Mouse (Mus musculus) hindbrain, embryonic 11.5 days (tissue): ENCODE measurements around the gene Cwf19l1. TPM values are rescaled to one million over a fixed set of nuclear protein-coding genes. Genes with fewer than 3 reads are reported as not detected.
A peak's percentile ranks its signal among the peaks of the same experiment; 100 is the strongest.

ENCODE experiments used
- ATAC-seq: fragments of 200-750 bp; cut with Nextera tagmentation; 2 replicates; pipeline ENCODE4 v1.8.0; 2017; ENCODE audit warnings: mild to moderate bottlenecking, moderate TSS enrichment, moderate library complexity; ENCODE audit not compliant: low FRiP score
- DNase-seq: peaks from one replicate; pipeline ENCODE4 v3.0.0-alpha.2; 2015; ENCODE audit warnings: low spot score
- H3K27ac ChIP-seq: fragments of 300-500 bp; sonication (generic); 2 replicates; pipeline ENCODE4 v1.5.1; 2014; ENCODE audit warnings: mild to moderate bottlenecking, low read depth, low read length
- H3K27me3 ChIP-seq: fragments of 300-500 bp; sonication (generic); 2 replicates; pipeline ENCODE4 v1.6.1; 2014; ENCODE audit warnings: mild to moderate bottlenecking, low read length, moderate library complexity, mixed read lengths; ENCODE audit not compliant: control insufficient read depth, insufficient read depth
- H3K36me3 ChIP-seq: fragments of 300-500 bp; sonication (generic); 2 replicates; pipeline ENCODE4 v1.6.1; 2014; ENCODE audit warnings: mild to moderate bottlenecking, low read length, moderate library complexity, mixed read lengths; ENCODE audit not compliant: control insufficient read depth, insufficient read depth
- H3K4me1 ChIP-seq: fragments of 300-500 bp; sonication (generic); replicated peaks from 2 replicates; pipeline ENCODE4 v1.6.1; 2014; ENCODE audit warnings: low read length, mixed read lengths; ENCODE audit not compliant: control insufficient read depth, insufficient read depth
- H3K4me2 ChIP-seq: fragments of 300-500 bp; sonication (generic); replicated peaks from 2 replicates; pipeline ENCODE4 v1.6.1; 2014; ENCODE audit warnings: mild to moderate bottlenecking, low read depth, low read length
- H3K4me3 ChIP-seq: fragments of 300-500 bp; sonication (generic); 2 replicates; pipeline ENCODE4 v1.5.1; 2014; ENCODE audit warnings: low read depth, low read length
- H3K9ac ChIP-seq: fragments of 300-500 bp; sonication (generic); 2 replicates; pipeline ENCODE4 v1.6.1; 2014; ENCODE audit warnings: low read depth, low read length
- H3K9me3 ChIP-seq: fragments of 300-500 bp; sonication (generic); 2 replicates; pipeline ENCODE4 v1.6.1; 2016; ENCODE audit warnings: low read length; ENCODE audit not compliant: control insufficient read depth
- WGBS: fragments of 180-500 bp; shearing (Covaris S2); extraction: QIAGEN DNeasy Blood & Tissue Kit; methylation state at CpG from one replicate; pipeline ENCODE4 v1.1.7; 2014; 5-methylcytosine and 5-hydroxymethylcytosine counted together
- polyA plus RNA-seq: library from polyadenylated mRNA; unstranded; fragments of >200 nt; fragmentation: Nextera tagmentation; extraction: Ambion mirVana; gene quantifications from 2 replicates; pipeline ENCODE4 v1.2.1, GENCODE M21; 2014

The Cwf19l1 gene
- polyA plus RNA-seq, 1 experiment from 2014 or later = 40.5 TPM

GRCm38 (mm10) chr19:44148991-44149390 lies 13.3 kb upstream of the Cwf19l1 start:
- H3K36me3 ChIP-seq = no peaks in the 10 kb centered on the region
- no peaks in the 10 kb centered on the region for H3K4me1 ChIP-seq
- DNase-seq (no peak), ATAC-seq (no peak)
- H3K27ac ChIP-seq = no peak overlapping the region
- no peaks in the 10 kb centered on the region for H3K9me3 ChIP-seq
- H3K9ac ChIP-seq = no peak overlapping the region
- no peak overlapping the region for H3K4me3 ChIP-seq
- 0 out of 2 replicates have a peak, but pooled peaks cover 2% of the 10 kb centered on the region for H3K27me3 ChIP-seq
- 69% methylated on average over 2 of the region's 2 CpGs for WGBS
- no peak overlapping the region for H3K4me2 ChIP-seq

GRCm38 (mm10) chr19:44148345-44148744 lies 12.7 kb upstream of the Cwf19l1 start:
- Histone ChIP-seq H3K4me3 (no peak overlapping the region), H3K27ac (no peak overlapping the region), H3K36me3 (no peaks in the 10 kb centered on the region), H3K27me3 (no peaks in the 10 kb centered on the region), H3K9me3 (no peaks in the 10 kb centered on the region), H3K4me2 (no peak overlapping the region), H3K4me1 (no peaks in the 10 kb centered on the region), H3K9ac (no peak overlapping the region)
- DNase-seq (peak; percentile 10), ATAC-seq (no peak)
- WGBS = 35% methylated on average over 2 of the region's 2 CpGs

- Histone ChIP-seq H3K9me3 (no peaks in the 10 kb centered on the region), H3K4me1 (no peaks in the 10 kb centered on the region), H3K9ac (no peak overlapping the region), H3K27ac (no peak overlapping the region), H3K27me3 (no peaks in the 10 kb centered on the region), H3K4me2 (no peak overlapping the region), H3K4me3 (no peak overlapping the region), H3K36me3 (no peaks in the 10 kb centered on the region; the same call in 1 of the 2 replicates)
- DNase-seq = no peak
- 97% methylated on average over 8 of the region's 8 CpGs for WGBS
- no peak for ATAC-seq
Observed at GRCm38 (mm10) chr19:44146951-44147350, 11.3 kb upstream of the Cwf19l1 start.

- H3K4me2 ChIP-seq = peak overlapping the region; percentile 75
- ATAC-seq = peak; percentile 43
- peaks cover 3% of the 10 kb centered on the region; the same call in 1 of the 2 replicates for H3K36me3 ChIP-seq
- H3K4me3 ChIP-seq = peak overlapping the region; percentile 67
- H3K27me3 ChIP-seq = no peaks in the 10 kb centered on the region
- H3K9ac ChIP-seq = peak overlapping the region; percentile 79
- no peak for DNase-seq
- H3K27ac ChIP-seq = no peak overlapping the region
- 66% methylated on average over 9 of the region's 9 CpGs for WGBS
- no peaks in the 10 kb centered on the region for H3K4me1 ChIP-seq
- H3K9me3 ChIP-seq = no peaks in the 10 kb centered on the region
Observed at GRCm38 (mm10) chr19:44146568-44146879, 10.8 kb upstream of the Cwf19l1 start.

- DNase-seq = peak; percentile 88
- no peaks in the 10 kb centered on the region for H3K9me3 ChIP-seq
- peak within 1 kb of the TSS; percentile 75 for H3K4me2 ChIP-seq
- H3K4me3 ChIP-seq = peak within 1 kb of the TSS; percentile 67
- peak within 1 kb of the TSS; percentile 79 for H3K9ac ChIP-seq
- no peak within 1 kb of the TSS for H3K27ac ChIP-seq
- peak; percentile 83 for ATAC-seq
- 4% methylated on average over 46 of the region's 46 CpGs for WGBS
- no peaks in the 10 kb centered on the region for H3K4me1 ChIP-seq
- peaks cover 5% of the 10 kb centered on the region; the same call in 1 of the 2 replicates for H3K36me3 ChIP-seq
- H3K27me3 ChIP-seq = no peaks in the 10 kb centered on the region
Observed at GRCm38 (mm10) chr19:44145702-44146567, 10.3 kb upstream of the Cwf19l1 start, which contains the start of gene Bloc1s2. TSS of gene Bloc1s2 (minus strand) at chr19:44146446.

GRCm38 (mm10) chr19:44144366-44144765 lies 8.7 kb upstream of the Cwf19l1 start:
- H3K9me3 ChIP-seq = no peaks in the 10 kb centered on the region
- DNase-seq (no peak), ATAC-seq (no peak)
- H3K36me3 ChIP-seq = peaks cover 5% of the 10 kb centered on the region; the same call in 1 of the 2 replicates
- H3K27me3 ChIP-seq = no peaks in the 10 kb centered on the region
- H3K4me3 ChIP-seq = no peak overlapping the region
- no peaks in the 10 kb centered on the region for H3K4me1 ChIP-seq
- WGBS = 93% methylated on average over 9 of the region's 9 CpGs
- no peak overlapping the region for H3K9ac ChIP-seq
- no peak overlapping the region for H3K27ac ChIP-seq
- H3K4me2 ChIP-seq = no peak overlapping the region

- 0 out of 2 replicates have a peak, but pooled peaks cover 5% of the 10 kb centered on the region for H3K36me3 ChIP-seq
- 0 out of 2 replicates have a peak, but pooled peaks cover 2% of the 10 kb centered on the region for H3K4me1 ChIP-seq
- no peaks in the 10 kb centered on the region for H3K9me3 ChIP-seq
- H3K9ac ChIP-seq = peak overlapping the region; percentile 55; the same call in 1 of the 2 replicates
- ATAC-seq (peak; percentile 35; the same call in 1 of the 2 replicates), DNase-seq (peak; percentile 40)
- H3K27me3 ChIP-seq = no peaks in the 10 kb centered on the region
- peak overlapping the region; percentile 60 for H3K4me3 ChIP-seq
- H3K27ac ChIP-seq = no peak overlapping the region
- WGBS = 27% methylated on average over 7 of the region's 7 CpGs
- peak overlapping the region; percentile 44 for H3K4me2 ChIP-seq
Observed at GRCm38 (mm10) chr19:44135960-44136485, 347 bp upstream of the Cwf19l1 start.

- ATAC-seq (no peak), DNase-seq (no peak)
- no peak overlapping the region for H3K4me3 ChIP-seq
- 92% methylated on average over 5 of the region's 5 CpGs for WGBS
- H3K4me1 ChIP-seq = 0 out of 2 replicates have a peak, but pooled peaks cover 2% of the 10 kb centered on the region
- H3K27me3 ChIP-seq = no peaks in the 10 kb centered on the region
- no peaks in the 10 kb centered on the region for H3K9me3 ChIP-seq
- H3K36me3 ChIP-seq = peaks cover 4% of the 10 kb centered on the region; the same call in 1 of the 2 replicates
- H3K4me2 ChIP-seq = no peak overlapping the region
- no peak overlapping the region for H3K9ac ChIP-seq
- H3K27ac ChIP-seq = no peak overlapping the region
Observed at GRCm38 (mm10) chr19:44132917-44133316, 2.8 kb downstream of the Cwf19l1 start.
